Mouse (Mus musculus): Measurements from ENCODE around the gene Scn7a.

- no peak for TF ChIP-seq REST (IDR thresholded peaks at IDR 0.05; ENCODE audit: insufficient read depth, insufficient read length)
- no peak for TF ChIP-seq POLR2A (IDR thresholded peaks at IDR 0.05; ENCODE audit: insufficient read length, low read depth)
- no peak for TF ChIP-seq MYOD1 (IDR thresholded peaks at IDR 0.05; ENCODE audit: control insufficient read depth in 1 of 3, insufficient read length in 2 of 3, low read depth in 2 of 3)
- TF ChIP-seq E2F4 (IDR thresholded peaks at IDR 0.05; ENCODE audit: insufficient read depth): no peak
- no peak for TF ChIP-seq CEBPB (IDR thresholded peaks at IDR 0.05; ENCODE audit: insufficient read depth, poor library complexity, severe bottlenecking)
Observed at GRCm38 (mm10) chr2:66692300-66692699, 92.4 kb downstream of the Scn7a start.
